Mouse (Mus musculus): ENCODE measurements around the gene Tmem246.

Gene Tmem246

DNA sequence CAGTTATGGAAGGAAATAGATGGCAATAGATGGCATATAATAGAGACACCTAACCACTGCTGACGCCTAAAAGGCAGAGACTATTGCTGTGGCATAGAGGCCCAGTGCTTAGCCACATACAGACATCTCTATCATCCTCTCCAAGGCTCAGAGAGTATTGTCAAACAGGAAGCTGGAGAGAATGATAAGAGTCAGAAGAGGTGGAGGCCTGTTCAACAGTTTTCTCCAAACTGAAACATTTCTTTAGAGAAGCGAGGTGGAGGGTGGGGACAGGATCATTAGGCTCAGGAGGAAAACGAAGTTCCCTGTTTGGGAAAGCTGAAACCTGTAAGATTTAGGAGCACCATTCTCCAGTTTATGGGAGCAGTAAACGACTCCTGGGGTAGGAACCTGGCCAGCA is 16.4 kb downstream of the Tmem246 start:
- DNase-seq (ENCODE audit: low read depth) = peak; percentile 54

GRCm38 (mm10) chr4:49572194-49572593 is 25.5 kb downstream of the Tmem246 start:
- DNase-seq (ENCODE audit: low read depth) = no peak

- DNase-seq (ENCODE audit: low read depth) = peak; percentile 78
These were observed 30.1 kb downstream of the Tmem246 start for GRCm38 (mm10) chr4:49567613-49568012.

GRCm38 (mm10) chr4:49559915-49560772 is 37.5 kb downstream of the Tmem246 start:
- no peak for DNase-seq (ENCODE audit: low read depth)

GRCm38 (mm10) chr4:49558181-49558580 is 39.5 kb downstream of the Tmem246 start:
- DNase-seq (ENCODE audit: low read depth) = no peak

DNA sequence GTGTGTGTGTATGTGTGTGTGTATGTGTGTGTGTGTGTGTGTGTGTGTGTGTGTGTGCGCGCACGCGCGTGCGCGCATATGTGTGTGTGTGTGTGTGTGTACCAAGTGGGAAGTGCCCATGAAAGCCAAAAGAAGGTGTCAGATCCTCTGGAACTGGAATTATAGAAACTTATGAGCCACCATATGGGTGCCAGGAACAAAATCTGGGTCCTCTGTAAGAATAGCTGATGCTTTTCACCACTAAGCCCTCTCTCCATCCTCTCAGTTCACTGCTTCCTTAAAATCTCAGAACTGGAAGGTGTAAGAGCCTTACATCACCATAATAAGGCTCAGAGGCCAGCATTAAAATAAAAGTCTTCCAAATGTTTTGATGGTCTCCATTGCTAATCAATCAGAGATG is 40.3 kb downstream of the Tmem246 start:
- no peak for DNase-seq (ENCODE audit: low read depth)

DNA sequence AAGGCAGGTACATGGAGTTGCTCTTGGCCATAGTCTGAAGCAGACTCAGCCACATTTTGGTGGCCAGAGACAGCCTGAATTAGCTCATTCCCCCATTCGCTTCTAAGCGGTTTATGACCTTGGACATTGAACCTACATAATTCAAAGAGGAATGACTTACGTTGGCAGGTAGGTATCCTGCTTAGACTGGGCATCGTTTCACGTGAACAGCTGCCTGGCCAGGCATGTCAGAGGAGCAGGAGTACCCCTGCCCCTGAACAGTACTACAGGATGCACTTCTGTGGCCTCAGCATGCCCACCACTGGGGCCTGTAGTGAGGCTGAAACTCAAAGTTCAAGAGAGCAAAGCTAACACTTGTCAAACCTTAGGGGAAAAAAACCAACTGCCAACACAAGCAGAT is 44.3 kb downstream of the Tmem246 start:
- no peak for DNase-seq (ENCODE audit: low read depth)

DNA sequence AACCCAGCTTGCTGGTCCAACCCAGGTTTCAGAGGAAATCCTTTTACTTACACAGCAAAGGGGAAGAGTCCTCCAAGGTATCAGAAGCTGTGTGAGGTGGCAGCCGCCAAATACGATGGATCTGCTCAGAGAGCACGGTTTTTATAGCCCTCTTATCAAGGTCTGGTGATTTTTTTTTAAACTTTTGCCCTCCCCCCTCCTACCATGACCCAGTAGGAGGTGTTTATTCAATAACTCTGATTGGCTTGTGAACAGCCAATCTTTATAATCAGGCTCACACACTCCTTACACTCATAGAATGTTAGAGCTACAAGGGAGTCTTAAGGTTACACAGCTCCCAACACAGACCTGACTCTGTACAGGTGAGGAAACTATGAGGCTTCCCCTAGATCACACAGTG is 48.3 kb downstream of the Tmem246 start, which contains the start of gene Aldob:
Gene Aldob (minus strand): TSS at position 164 of the 400 bp plus-strand sequence.
- no peak for DNase-seq (ENCODE audit: low read depth)

GRCm38 (mm10) chr4:49547544-49548219 is 50.0 kb downstream of the Tmem246 start:
- DNase-seq (ENCODE audit: low read depth) = no peak

- no peak for DNase-seq (ENCODE audit: low read depth)
These were observed 50.7 kb downstream of the Tmem246 start for GRCm38 (mm10) chr4:49546873-49547543.

GRCm38 (mm10) chr4:49546026-49546425 is 51.6 kb downstream of the Tmem246 start:
- no peak for DNase-seq (ENCODE audit: low read depth)

GRCm38 (mm10) chr4:49540966-49541365 is 56.7 kb downstream of the Tmem246 start:
- no peak for DNase-seq (ENCODE audit: low read depth)

- no peak for DNase-seq (ENCODE audit: low read depth)
These were observed 58.0 kb downstream of the Tmem246 start for GRCm38 (mm10) chr4:49539665-49540064.

DNA sequence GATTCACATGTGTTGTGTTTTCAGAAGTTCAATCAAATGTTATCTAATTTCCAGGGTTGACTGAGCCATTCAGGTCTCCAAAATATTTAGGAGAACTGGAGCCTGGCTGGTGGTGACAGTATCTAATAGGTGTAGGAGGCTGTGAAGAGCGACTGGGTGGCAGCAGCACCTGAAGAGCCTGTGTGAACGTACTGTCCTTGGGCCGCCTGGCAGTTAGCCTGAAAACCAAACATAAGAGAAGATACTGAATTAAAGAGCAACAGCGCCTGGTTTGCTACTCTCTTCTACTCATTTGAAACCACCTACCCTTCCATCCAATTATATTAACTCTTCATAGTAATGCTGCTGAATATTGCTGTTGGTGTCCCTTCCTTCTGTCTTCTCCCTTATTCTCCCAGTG is 61.0 kb downstream of the Tmem246 start:
- DNase-seq (ENCODE audit: low read depth) = no peak

GRCm38 (mm10) chr4:49535675-49536294 is 61.9 kb downstream of the Tmem246 start:
- DNase-seq (ENCODE audit: low read depth) = no peak

GRCm38 (mm10) chr4:49535036-49535435 is 62.6 kb downstream of the Tmem246 start:
- no peak for DNase-seq (ENCODE audit: low read depth)
